Mouse (Mus musculus): ENCODE results near the gene Spdye4a. TPM values are rescaled to one million over a fixed set of nuclear protein-coding genes. Genes with fewer than 3 reads are reported as not detected.

The Spdye4a gene
- not detected in 2 replicates for polyA plus RNA-seq (2014; fragmentation: Nextera tagmentation; extraction: Ambion mirVana)

DNA sequence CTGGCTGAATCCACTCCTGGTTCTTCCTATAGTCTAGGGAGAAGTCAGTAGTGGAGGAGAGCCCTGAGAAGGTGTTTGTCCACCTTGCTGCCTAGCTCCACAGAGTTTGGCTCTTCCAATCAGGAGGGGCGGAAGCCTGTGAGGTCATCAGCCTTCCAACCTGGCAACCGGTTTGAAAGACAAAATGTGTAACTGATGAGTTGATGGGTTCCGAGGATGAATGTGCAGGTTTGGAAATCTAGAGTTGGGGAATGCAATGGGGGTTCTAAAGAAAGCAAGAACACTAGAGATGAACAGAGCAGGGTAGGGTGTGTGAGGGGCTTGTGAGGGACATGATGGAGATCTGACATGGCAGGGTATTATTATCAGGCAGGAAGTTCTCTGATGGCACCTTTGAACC, at the start of gene Spdye4a:
Gene Spdye4a, minus strand, starts transcription at position 101 of the 400 bp plus-strand sequence.
- H3K4me2 ChIP-seq (ENCODE audit: low read length), result no peak within 1 kb of the TSS
- ATAC-seq (ENCODE audit: insufficient number of reproducible peaks, insufficient read depth, low FRiP score, low read depth), result no peak
- no peaks in the 10 kb centered on the region; the same call in 1 of the 2 replicates for H3K9me3 ChIP-seq (ENCODE audit: control insufficient read depth, low read length)
- H3K27me3 ChIP-seq (ENCODE audit: control insufficient read depth, insufficient read depth, low read length), result no peaks in the 10 kb centered on the region
- no peak within 1 kb of the TSS for H3K27ac ChIP-seq (replicated peaks in 1 of 2; ENCODE audit: control insufficient read depth in 1 of 2, insufficient read depth in 1 of 2, low read depth in 2 of 2, low read length in 2 of 2)
- no peaks in the 10 kb centered on the region for H3K4me1 ChIP-seq (ENCODE audit: control insufficient read depth in 2 of 2, insufficient read depth in 2 of 2, low read length in 2 of 2)
- H3K9ac ChIP-seq (ENCODE audit: low read length), result no peak within 1 kb of the TSS
- 75% methylated on average over 3 of the region's 3 CpGs for WGBS
- no peaks in the 10 kb centered on the region for H3K36me3 ChIP-seq (ENCODE audit: control insufficient read depth, insufficient read depth, low read length)
- no peak within 1 kb of the TSS for H3K4me3 ChIP-seq (ENCODE audit: control insufficient read depth in 1 of 2, insufficient read depth in 1 of 2, low read depth in 1 of 2, low read length in 2 of 2)

DNA sequence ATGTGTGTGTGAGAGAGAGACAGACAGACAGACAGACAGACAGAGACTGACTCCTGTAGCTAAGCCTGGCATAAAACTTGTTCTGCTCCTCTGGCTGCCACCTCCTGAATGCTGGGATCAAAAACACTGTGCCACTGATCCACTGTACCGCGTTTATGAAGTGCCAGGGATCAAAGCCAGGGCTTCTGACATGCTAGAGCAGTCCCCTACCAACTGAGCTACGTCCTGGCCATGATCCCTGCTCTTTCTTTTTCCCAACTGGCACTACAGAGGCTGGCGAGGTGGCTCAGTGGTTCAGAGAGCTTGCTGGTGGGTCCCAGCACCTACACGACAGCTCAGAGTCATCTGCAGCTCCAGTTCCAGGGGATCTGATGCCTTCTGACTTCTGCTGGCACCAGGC, 49.1 kb upstream of the Spdye4a start:
- 48% methylated on average over 5 of the region's 5 CpGs for WGBS

GRCm38 (mm10) chr5:143272540-143273330, 46.0 kb upstream of the Spdye4a start:
- Histone ChIP-seq H3K9me3 (ENCODE audit: control insufficient read depth, low read length) (no peaks in the 10 kb centered on the region), H3K4me2 (ENCODE audit: low read length) (no peak overlapping the region), H3K27ac (replicated peaks in 1 of 2; ENCODE audit: control insufficient read depth in 1 of 2, insufficient read depth in 1 of 2, low read depth in 2 of 2, low read length in 2 of 2) (no peak overlapping the region), H3K36me3 (ENCODE audit: control insufficient read depth, insufficient read depth, low read length) (no peaks in the 10 kb centered on the region), H3K4me1 (ENCODE audit: control insufficient read depth in 2 of 2, insufficient read depth in 2 of 2, low read length in 2 of 2) (peaks cover 12 to 16% of the 10 kb centered on the region in 2 experiments), H3K9ac (ENCODE audit: low read length) (no peak overlapping the region), H3K4me3 (ENCODE audit: control insufficient read depth in 1 of 2, insufficient read depth in 1 of 2, low read depth in 1 of 2, low read length in 2 of 2) (no peak overlapping the region), H3K27me3 (ENCODE audit: control insufficient read depth, insufficient read depth, low read length) (peaks cover 20% of the 10 kb centered on the region)
- no peak for ATAC-seq (ENCODE audit: insufficient number of reproducible peaks, insufficient read depth, low FRiP score, low read depth)
- WGBS, result 89% methylated on average over 16 of the region's 16 CpGs

More for the DNA sequence above, 49.1 kb upstream of the Spdye4a start:
- no peak overlapping the region for H3K4me2 ChIP-seq (ENCODE audit: low read length)
- ATAC-seq (ENCODE audit: insufficient number of reproducible peaks, insufficient read depth, low FRiP score, low read depth), result no peak
- H3K9ac ChIP-seq (ENCODE audit: low read length), result no peak overlapping the region
- H3K27ac ChIP-seq (replicated peaks in 1 of 2; ENCODE audit: control insufficient read depth in 1 of 2, insufficient read depth in 1 of 2, low read depth in 2 of 2, low read length in 2 of 2), result no peak overlapping the region
- no peak overlapping the region for H3K4me3 ChIP-seq (ENCODE audit: control insufficient read depth in 1 of 2, insufficient read depth in 1 of 2, low read depth in 1 of 2, low read length in 2 of 2)
- peaks cover 0 to under 1% of the 10 kb centered on the region in 2 experiments; a peak in 1 of 4 replicates for H3K4me1 ChIP-seq (ENCODE audit: control insufficient read depth in 2 of 2, insufficient read depth in 2 of 2, low read length in 2 of 2)
- peaks cover 43% of the 10 kb centered on the region for H3K27me3 ChIP-seq (ENCODE audit: control insufficient read depth, insufficient read depth, low read length)
- H3K36me3 ChIP-seq (ENCODE audit: control insufficient read depth, insufficient read depth, low read length), result no peaks in the 10 kb centered on the region
- H3K9me3 ChIP-seq (ENCODE audit: control insufficient read depth, low read length), result no peaks in the 10 kb centered on the region

DNA sequence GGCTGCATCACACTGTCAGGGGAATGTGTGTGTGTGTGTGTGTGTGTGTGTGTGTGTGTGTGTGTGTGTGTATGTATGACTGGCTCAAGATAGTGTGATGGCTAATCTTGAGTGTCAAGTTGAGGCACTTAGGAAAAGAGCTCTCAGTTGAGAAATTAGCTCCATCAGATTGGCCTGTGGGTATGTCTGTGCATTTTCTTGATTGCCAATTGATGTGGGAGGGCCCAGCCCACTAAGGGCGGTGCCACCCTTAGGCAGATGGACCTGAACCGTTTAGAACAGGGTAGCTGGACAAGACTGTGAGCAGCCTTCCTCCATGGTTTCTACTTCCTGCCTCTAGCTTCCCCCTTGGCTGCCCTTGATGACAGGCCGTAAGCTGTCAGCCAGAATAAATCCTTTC, 45.4 kb upstream of the Spdye4a start:
- Histone ChIP-seq H3K4me3 (ENCODE audit: control insufficient read depth in 1 of 2, insufficient read depth in 1 of 2, low read depth in 1 of 2, low read length in 2 of 2) (no peak overlapping the region), H3K9ac (ENCODE audit: low read length) (no peak overlapping the region), H3K9me3 (ENCODE audit: control insufficient read depth, low read length) (no peaks in the 10 kb centered on the region), H3K27me3 (ENCODE audit: control insufficient read depth, insufficient read depth, low read length) (peaks cover 14% of the 10 kb centered on the region; the same call in 1 of the 2 replicates), H3K4me2 (ENCODE audit: low read length) (no peak overlapping the region), H3K4me1 (ENCODE audit: control insufficient read depth in 2 of 2, insufficient read depth in 2 of 2, low read length in 2 of 2) (peaks cover 12 to 16% of the 10 kb centered on the region in 2 experiments), H3K27ac (replicated peaks in 1 of 2; ENCODE audit: control insufficient read depth in 1 of 2, insufficient read depth in 1 of 2, low read depth in 2 of 2, low read length in 2 of 2) (no peak overlapping the region), H3K36me3 (ENCODE audit: control insufficient read depth, insufficient read depth, low read length) (no peaks in the 10 kb centered on the region)
- 69% methylated on average over 3 of the region's 3 CpGs for WGBS
- no peak for ATAC-seq (ENCODE audit: insufficient number of reproducible peaks, insufficient read depth, low FRiP score, low read depth)

- ATAC-seq (ENCODE audit: insufficient number of reproducible peaks, insufficient read depth, low FRiP score, low read depth), result no peak
- no peaks in the 10 kb centered on the region for H3K9me3 ChIP-seq (ENCODE audit: control insufficient read depth, low read length)
- no peaks in the 10 kb centered on the region for H3K36me3 ChIP-seq (ENCODE audit: control insufficient read depth, insufficient read depth, low read length)
- H3K9ac ChIP-seq (ENCODE audit: low read length), result no peak overlapping the region
- H3K4me1 ChIP-seq (ENCODE audit: control insufficient read depth in 2 of 2, insufficient read depth in 2 of 2, low read length in 2 of 2), result peaks cover 12 to 16% of the 10 kb centered on the region in 2 experiments
- H3K4me3 ChIP-seq (ENCODE audit: control insufficient read depth in 1 of 2, insufficient read depth in 1 of 2, low read depth in 1 of 2, low read length in 2 of 2), result no peak overlapping the region
- H3K27me3 ChIP-seq (ENCODE audit: control insufficient read depth, insufficient read depth, low read length), result 0 out of 2 replicates have a peak, but pooled peaks cover 10% of the 10 kb centered on the region
- H3K4me2 ChIP-seq (ENCODE audit: low read length), result no peak overlapping the region
- no peak overlapping the region for H3K27ac ChIP-seq (replicated peaks in 1 of 2; ENCODE audit: control insufficient read depth in 1 of 2, insufficient read depth in 1 of 2, low read depth in 2 of 2, low read length in 2 of 2)
- 66% methylated on average over 6 of the region's 6 CpGs for WGBS
Observed at GRCm38 (mm10) chr5:143271642-143272041, 45.0 kb upstream of the Spdye4a start.

DNA sequence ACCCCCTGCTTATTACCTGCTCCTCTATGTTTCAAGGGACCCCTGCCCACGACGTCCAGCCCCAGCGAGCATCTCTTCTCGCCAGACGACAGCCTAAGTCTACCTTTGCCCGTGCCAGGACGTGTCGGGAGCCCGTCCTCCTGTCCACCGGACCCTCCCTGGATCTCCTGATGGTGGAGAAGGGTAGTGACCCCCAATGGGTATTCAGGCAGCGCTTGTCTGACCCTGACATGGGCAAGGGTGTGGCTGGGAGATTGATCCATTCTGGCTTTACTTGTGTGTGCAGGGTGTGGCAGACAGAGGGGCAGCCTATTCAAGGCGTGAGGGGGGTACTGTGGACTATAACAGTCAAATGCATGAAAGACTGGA, 43.4 kb upstream of the Spdye4a start:
- Histone ChIP-seq H3K4me2 (ENCODE audit: low read length) (peak overlapping the region; percentile 88), H3K9ac (ENCODE audit: low read length) (peak overlapping the region; percentile 94), H3K4me1 (ENCODE audit: control insufficient read depth in 2 of 2, insufficient read depth in 2 of 2, low read length in 2 of 2) (peaks cover 12 to 18% of the 10 kb centered on the region in 2 experiments), H3K27ac (replicated peaks in 1 of 2; ENCODE audit: control insufficient read depth in 1 of 2, insufficient read depth in 1 of 2, low read depth in 2 of 2, low read length in 2 of 2) (0 out of 4 replicates have a peak overlapping the region, but pooled peaks of 1 of the 2 experiments have one; percentile 66), H3K36me3 (ENCODE audit: control insufficient read depth, insufficient read depth, low read length) (no peaks in the 10 kb centered on the region), H3K9me3 (ENCODE audit: control insufficient read depth, low read length) (no peaks in the 10 kb centered on the region), H3K27me3 (ENCODE audit: control insufficient read depth, insufficient read depth, low read length) (0 out of 2 replicates have a peak, but pooled peaks cover 9% of the 10 kb centered on the region), H3K4me3 (ENCODE audit: control insufficient read depth in 1 of 2, insufficient read depth in 1 of 2, low read depth in 1 of 2, low read length in 2 of 2) (peak overlapping the region; percentile 92 to 97)
- 6% methylated on average over 12 of the region's 12 CpGs for WGBS
- no peak; the same call in 1 of the 2 replicates for ATAC-seq (ENCODE audit: insufficient number of reproducible peaks, insufficient read depth, low FRiP score, low read depth)

- peak; percentile 57 for ATAC-seq (ENCODE audit: insufficient number of reproducible peaks, insufficient read depth, low FRiP score, low read depth)
- H3K27me3 ChIP-seq (ENCODE audit: control insufficient read depth, insufficient read depth, low read length), result 0 out of 2 replicates have a peak, but pooled peaks cover 3% of the 10 kb centered on the region
- H3K36me3 ChIP-seq (ENCODE audit: control insufficient read depth, insufficient read depth, low read length), result 0 out of 2 replicates have a peak, but pooled peaks cover 2% of the 10 kb centered on the region
- under 1% methylated on average over 69 of the region's 79 CpGs for WGBS
- H3K4me2 ChIP-seq (ENCODE audit: low read length), result peak within 1 kb of the TSS; percentile 88
- H3K9ac ChIP-seq (ENCODE audit: low read length), result peak within 1 kb of the TSS; percentile 94
- no peaks in the 10 kb centered on the region for H3K9me3 ChIP-seq (ENCODE audit: control insufficient read depth, low read length)
- peak within 1 kb of the TSS; percentile 92 to 97 for H3K4me3 ChIP-seq (ENCODE audit: control insufficient read depth in 1 of 2, insufficient read depth in 1 of 2, low read depth in 1 of 2, low read length in 2 of 2)
- H3K4me1 ChIP-seq (ENCODE audit: control insufficient read depth in 2 of 2, insufficient read depth in 2 of 2, low read length in 2 of 2), result peaks cover 17 to 24% of the 10 kb centered on the region in 2 experiments
- peak within 1 kb of the TSS in 1 of 2 experiments; percentile 66; a peak in 3 of 4 replicates for H3K27ac ChIP-seq (replicated peaks in 1 of 2; ENCODE audit: control insufficient read depth in 1 of 2, insufficient read depth in 1 of 2, low read depth in 2 of 2, low read length in 2 of 2)
Observed at GRCm38 (mm10) chr5:143269363-143270150, 42.9 kb upstream of the Spdye4a start, which contains the start of gene Zfp316. TSS of gene Zfp316 (minus strand) at chr5:143270022.
